Mouse (Mus musculus) T-helper 17 cell (primary cell): ENCODE data around the gene Zcchc12.

Source experiments
- in situ Hi-C, 2 experiments: fragments of 300-600 bp; cut with MboI, MseI; formaldehyde crosslinking; loops; 1 replicate in 1 of 2; 2 replicates in 1 of 2; pipeline ENCODE4 v1.15.1; 2025; ENCODE audit warnings: high pct_unique_total_duplicates in 2 of 2

The Zcchc12 gene

GRCm38 (mm10) chrX:36195736-36196525 lies at the start of gene Zcchc12:
Gene Zcchc12, plus strand, starts transcription at chrX:36195904.
- in situ Hi-C loops: loop anchor here in 1 of 2 experiments (10.0 kb wide), 1 partner anchor 61 kb away; no protein-coding TSS in a partner anchor

- in situ Hi-C loops: no loop called here
Observed at GRCm38 (mm10) chrX:36146746-36147145, 49.0 kb upstream of the Zcchc12 start.

- in situ Hi-C loops: no loop called here
Observed at GRCm38 (mm10) chrX:36150100-36150499, 45.6 kb upstream of the Zcchc12 start.

GRCm38 (mm10) chrX:36156677-36157076 lies 39.0 kb upstream of the Zcchc12 start:
- in situ Hi-C loops: no loop called here

- in situ Hi-C loops: no loop called here
Observed at GRCm38 (mm10) chrX:36161567-36161966, 34.1 kb upstream of the Zcchc12 start.

GRCm38 (mm10) chrX:36183625-36184024 lies 12.1 kb upstream of the Zcchc12 start:
- in situ Hi-C loops: no loop called here

- in situ Hi-C loops: no loop called here
Observed at GRCm38 (mm10) chrX:36186036-36186435, 9.7 kb upstream of the Zcchc12 start.

- in situ Hi-C loops: no loop called here
Observed at GRCm38 (mm10) chrX:36186443-36186842, 9.3 kb upstream of the Zcchc12 start.

GRCm38 (mm10) chrX:36193951-36194350 lies 1.8 kb upstream of the Zcchc12 start:
- in situ Hi-C loops: loop anchor here in 1 of 2 experiments (10.0 kb wide), 1 partner anchor 59 kb away; no protein-coding TSS in a partner anchor

GRCm38 (mm10) chrX:36209554-36209953 lies 13.8 kb downstream of the Zcchc12 start:
- in situ Hi-C loops: no loop called here

- in situ Hi-C loops: no loop called here
Observed at GRCm38 (mm10) chrX:36211216-36211615, 15.5 kb downstream of the Zcchc12 start.

GRCm38 (mm10) chrX:36221366-36221765 lies 25.7 kb downstream of the Zcchc12 start:
- in situ Hi-C loops: loop anchor here in 1 of 2 experiments (5.0 kb wide), 1 partner anchor 171 kb away; no protein-coding TSS in a partner anchor

- in situ Hi-C loops: loop anchor here (5.0 kb wide), 2 partner anchors 107 to 167 kb away; no protein-coding TSS in a partner anchor
Observed at GRCm38 (mm10) chrX:36225777-36226176, 30.1 kb downstream of the Zcchc12 start.

GRCm38 (mm10) chrX:36226577-36226976 lies 30.9 kb downstream of the Zcchc12 start:
- in situ Hi-C loops: loop anchor here (5.0 kb wide), 2 partner anchors 106 to 166 kb away; no protein-coding TSS in a partner anchor

GRCm38 (mm10) chrX:36228861-36229260 lies 33.2 kb downstream of the Zcchc12 start:
- in situ Hi-C loops: loop anchor here (5.0 kb wide), 2 partner anchors 103 to 163 kb away; no protein-coding TSS in a partner anchor

GRCm38 (mm10) chrX:36229273-36229672 lies 33.6 kb downstream of the Zcchc12 start:
- in situ Hi-C loops: loop anchor here (5.0 kb wide), 2 partner anchors 103 to 163 kb away; no protein-coding TSS in a partner anchor

- in situ Hi-C loops: no loop called here
Observed at GRCm38 (mm10) chrX:36235652-36236051, 39.9 kb downstream of the Zcchc12 start.
